Mouse (Mus musculus): ENCODE measurements at regions not wholly inside any gene's neighbourhood (a gene's known extent, or its start where the extent isn't known, plus 50 kb on each side); places are given as distances from the start of the nearest gene placed in this dataset.

GRCm38 (mm10) chr13:60123964-60124363 is 53.2 kb downstream of the Gas1 start:
- no peak for DNase-seq (ENCODE audit: low spot score in 2 of 2)

GRCm38 (mm10) chr13:60123174-60123587 is 54.0 kb downstream of the Gas1 start:
- no peak for DNase-seq (ENCODE audit: low spot score in 2 of 2)

- no peak for DNase-seq (ENCODE audit: low spot score in 2 of 2)
Measured at GRCm38 (mm10) chr13:60122341-60123173, 54.6 kb downstream of the Gas1 start.

DNA sequence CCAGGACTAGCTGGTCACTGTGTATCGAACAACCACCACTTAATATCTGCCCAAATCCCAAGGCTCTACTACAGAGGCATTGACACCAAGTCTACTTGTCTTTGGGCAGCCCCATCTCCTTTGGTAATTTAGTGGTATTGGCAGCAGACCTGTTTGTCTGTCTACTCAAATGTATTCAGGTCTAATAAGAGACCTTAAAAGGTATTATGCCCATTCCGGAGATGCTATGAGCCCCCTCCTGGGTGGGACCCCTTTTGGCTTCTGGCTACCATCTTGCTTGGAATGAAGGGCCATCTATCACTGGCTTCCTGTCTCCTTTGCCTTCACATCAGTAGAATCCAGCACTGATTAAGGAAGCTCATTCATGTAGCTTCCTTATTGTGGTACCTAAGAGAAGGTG is 65.7 kb downstream of the Gas1 start:
- no peak for DNase-seq (ENCODE audit: low spot score in 2 of 2)

DNA sequence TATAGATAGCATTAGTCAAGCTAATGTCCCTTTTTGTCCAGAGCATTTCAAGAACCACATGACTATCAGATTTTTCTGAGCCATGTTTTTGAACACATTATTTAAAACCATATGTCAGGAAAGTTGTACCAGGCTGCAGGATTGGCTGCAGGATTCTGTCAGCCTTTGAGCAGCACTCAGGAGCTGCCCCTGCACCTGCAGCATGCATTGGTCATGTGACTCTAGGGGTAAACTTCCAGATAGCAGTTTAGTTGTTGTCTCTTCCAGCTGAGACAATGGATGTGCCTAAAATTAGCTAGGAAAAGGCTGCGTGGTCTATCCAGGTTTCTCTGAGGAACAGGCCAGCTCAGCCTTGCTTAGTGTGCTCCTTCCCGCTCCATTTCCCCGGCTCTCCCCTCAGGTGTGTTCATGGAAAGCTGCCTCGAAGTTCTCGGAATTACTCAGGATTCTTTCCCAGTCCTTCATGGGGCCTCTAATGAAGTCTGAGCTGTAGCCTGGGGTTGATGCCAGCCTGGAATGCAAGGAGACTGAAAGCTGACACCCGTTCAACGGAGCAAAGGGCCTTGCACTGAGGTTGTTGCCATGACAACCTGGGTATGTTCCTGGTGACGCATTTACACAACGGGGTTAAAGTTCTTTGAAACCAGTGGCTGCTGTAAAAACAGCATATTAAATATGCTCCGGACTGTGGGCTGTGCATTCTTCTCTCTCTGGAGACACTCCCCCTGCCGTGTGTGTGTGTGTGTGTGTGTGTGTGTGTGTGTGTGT is 66.9 kb downstream of the Gas1 start:
- DNase-seq (ENCODE audit: low spot score in 2 of 2): peak; percentile 20 to 70

DNA sequence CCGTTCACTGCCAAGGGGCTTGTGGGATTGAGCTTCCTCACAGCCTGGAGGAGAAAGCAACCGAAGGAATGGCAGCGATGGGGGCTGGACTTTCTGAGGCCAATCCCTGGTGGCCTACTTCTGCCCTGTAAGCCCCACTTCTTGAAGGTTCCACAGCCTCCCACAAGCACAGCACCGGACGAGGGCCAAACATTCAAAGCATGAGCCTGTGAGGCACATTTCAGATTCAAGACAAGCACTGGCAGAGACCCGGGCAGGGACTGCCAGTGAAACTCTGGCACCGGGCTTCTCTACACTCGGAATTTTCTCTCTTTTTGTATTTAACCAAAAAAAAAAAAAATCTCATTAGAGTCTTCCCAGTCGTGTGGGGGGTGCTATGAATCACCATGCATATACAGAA is 71.9 kb downstream of the Gas1 start:
- no peak for DNase-seq (ENCODE audit: low spot score in 2 of 2)

- no peak for DNase-seq (ENCODE audit: low spot score in 2 of 2)
Measured at GRCm38 (mm10) chr13:60101651-60102050, 75.5 kb downstream of the Gas1 start.

- no peak for DNase-seq (ENCODE audit: low spot score in 2 of 2)
Measured at GRCm38 (mm10) chr13:60100130-60101112, 76.7 kb downstream of the Gas1 start.

DNA sequence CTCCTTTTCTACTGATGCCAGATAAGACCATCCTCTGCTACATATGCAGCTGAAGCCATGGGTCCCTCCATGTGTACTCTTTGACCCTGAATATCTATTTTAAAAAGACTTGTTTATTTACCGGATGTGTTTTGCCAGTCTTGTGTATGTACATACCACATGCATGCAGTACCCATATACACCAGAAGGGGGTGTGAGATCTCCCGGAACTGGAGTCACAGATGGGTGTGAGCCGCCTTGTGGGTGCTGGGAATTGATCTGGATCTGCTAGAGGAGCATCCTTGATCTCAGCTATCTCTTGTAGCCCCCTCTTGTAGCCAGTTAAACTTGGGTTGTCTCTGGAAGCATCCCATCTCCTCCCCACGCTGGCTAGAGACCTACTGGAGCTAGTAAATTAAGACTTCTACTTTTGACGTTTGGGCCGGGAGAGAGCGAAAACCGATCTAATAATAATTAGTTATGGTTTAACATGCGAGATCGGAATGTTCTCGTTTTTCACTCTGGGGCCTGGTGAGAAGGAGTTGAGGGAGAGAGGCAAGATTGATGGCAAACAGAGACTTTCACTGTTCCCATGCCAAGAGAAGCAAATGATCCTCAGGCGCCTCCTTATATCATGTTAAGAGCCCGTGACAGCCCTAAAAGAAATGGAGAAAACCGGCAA is 77.6 kb downstream of the Gas1 start:
- DNase-seq (ENCODE audit: low spot score in 2 of 2): peak in 1 of 2 experiments; percentile 24

- DNase-seq (ENCODE audit: low spot score in 2 of 2): no peak
Measured at GRCm38 (mm10) chr13:60098394-60098793, 78.8 kb downstream of the Gas1 start.

GRCm38 (mm10) chr13:60097776-60098175 is 79.4 kb downstream of the Gas1 start:
- DNase-seq (ENCODE audit: low spot score in 2 of 2): no peak

- no peak for DNase-seq (ENCODE audit: low spot score in 2 of 2)
Measured at GRCm38 (mm10) chr13:60086657-60087056, 90.5 kb downstream of the Gas1 start.

DNA sequence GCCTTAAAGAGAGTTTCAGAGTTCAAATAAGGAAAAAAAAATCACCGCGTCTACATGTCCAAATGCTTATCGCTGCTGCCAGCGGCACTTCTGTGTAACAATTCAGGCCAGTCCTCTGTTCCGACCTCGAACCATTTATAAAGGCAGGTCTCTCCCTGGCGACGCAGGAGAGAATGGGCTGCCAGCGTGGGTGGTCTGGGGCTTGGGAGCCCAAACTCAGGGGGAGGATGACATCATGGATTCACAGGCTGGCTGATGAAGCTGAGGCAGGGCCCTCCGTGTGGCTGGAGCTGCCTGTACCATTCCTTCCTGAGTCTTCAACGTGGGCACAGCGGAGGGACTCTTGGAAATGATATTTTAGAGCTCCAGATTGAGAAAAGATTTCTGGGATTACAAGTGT is 92.2 kb downstream of the Gas1 start:
- no peak for DNase-seq (ENCODE audit: low spot score in 2 of 2)

GRCm38 (mm10) chr13:60084290-60084689 is 92.9 kb downstream of the Gas1 start:
- no peak for DNase-seq (ENCODE audit: low spot score in 2 of 2)

DNA sequence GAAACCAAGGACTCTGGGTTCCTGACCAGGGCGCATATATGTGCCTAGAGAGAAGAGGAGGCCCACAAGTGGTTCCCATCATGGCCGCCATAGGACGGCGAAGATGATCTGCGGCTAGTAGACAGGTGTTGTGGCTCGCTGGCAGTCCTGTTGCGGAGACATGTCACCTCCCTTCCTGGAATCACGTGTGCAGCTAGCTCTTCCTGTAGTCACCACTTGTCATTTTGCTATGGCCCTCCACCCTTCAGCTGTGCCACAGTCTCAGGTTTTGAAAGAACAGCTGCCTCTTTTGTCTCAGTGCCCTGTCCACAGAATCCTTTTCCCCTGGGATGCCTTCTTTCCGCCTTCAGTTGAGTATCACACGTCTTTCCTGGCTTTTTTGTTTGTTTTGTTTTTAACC is 97.1 kb downstream of the Gas1 start:
- no peak for DNase-seq (ENCODE audit: low spot score in 2 of 2)

- no peak for DNase-seq (ENCODE audit: low spot score in 2 of 2)
Measured at GRCm38 (mm10) chr13:60078331-60079050, 98.7 kb downstream of the Gas1 start.

DNA sequence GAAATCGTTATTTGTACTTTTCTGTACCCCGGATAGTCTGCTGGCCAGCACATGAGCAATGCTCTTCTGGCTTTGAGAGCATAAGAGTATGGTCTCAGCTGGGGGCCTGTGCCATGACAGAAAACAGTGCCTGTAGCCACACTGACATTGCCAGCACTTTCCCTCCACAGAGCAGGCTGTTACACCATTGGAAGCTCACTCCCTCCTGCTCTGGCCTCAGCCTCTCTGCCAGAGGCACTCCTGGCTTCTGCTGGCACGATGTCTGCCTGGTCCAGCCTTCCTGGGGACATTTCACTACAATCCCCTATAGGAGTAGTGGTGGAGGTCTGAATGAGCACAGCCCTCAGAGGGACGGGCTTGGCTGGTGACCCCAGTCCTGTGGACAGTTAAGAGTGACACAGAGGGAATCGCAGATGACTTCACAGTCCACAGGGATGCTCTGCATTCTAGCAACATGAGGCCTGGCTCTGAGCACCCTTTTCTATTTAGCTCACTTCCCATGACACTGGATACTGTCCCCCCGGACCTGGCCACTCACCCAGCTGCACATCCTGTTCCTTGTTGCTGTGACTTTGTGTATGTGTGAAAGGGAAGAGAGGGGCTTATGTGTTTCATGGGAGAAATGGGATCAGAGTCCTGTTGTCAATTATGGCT is 100.9 kb downstream of the Gas1 start:
- DNase-seq (ENCODE audit: low spot score in 2 of 2): no peak

- no peak for DNase-seq (ENCODE audit: low spot score in 2 of 2)
Measured at GRCm38 (mm10) chr13:60071595-60071994, 105.6 kb downstream of the Gas1 start.

- DNase-seq (ENCODE audit: low spot score in 2 of 2): no peak
Measured at GRCm38 (mm10) chr13:60069196-60069595, 108.0 kb downstream of the Gas1 start.

DNA sequence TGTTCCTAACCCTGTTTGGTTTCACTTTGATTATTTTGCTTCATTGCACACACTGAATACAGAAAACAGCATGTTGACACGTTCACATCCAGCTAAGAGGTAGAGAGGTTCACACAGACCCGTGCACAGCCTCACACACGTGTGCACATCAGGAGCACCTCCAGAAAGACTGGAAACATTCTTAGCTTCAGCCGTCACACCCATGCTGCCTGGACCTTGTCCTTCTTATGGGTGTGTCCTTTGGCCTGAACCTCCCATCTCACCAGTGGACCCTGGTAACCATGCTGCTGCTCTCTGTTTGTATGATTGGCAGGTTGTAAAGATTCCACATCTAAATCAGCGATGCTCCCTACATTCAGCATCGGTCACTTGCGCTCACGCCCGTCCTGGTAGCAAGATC is 109.8 kb downstream of the Gas1 start:
- no peak for DNase-seq (ENCODE audit: low spot score in 2 of 2)

Data from urinary bladder, postnatal 36 days (tissue).